Mouse (Mus musculus): Measurements from ENCODE around the gene Gm10643. TPM values are rescaled to one million over a fixed set of nuclear protein-coding genes. Genes with fewer than 3 reads are reported as not detected.

The Gm10643 gene
- total RNA-seq (2015; ENCODE audit: low replicate concordance) (1.1 TPM in 1 of 2 replicates, not detected in the other), total RNA-seq (2017; ENCODE audit: low replicate concordance) (0.77 and 1.2 TPM in 2 replicates)

DNA sequence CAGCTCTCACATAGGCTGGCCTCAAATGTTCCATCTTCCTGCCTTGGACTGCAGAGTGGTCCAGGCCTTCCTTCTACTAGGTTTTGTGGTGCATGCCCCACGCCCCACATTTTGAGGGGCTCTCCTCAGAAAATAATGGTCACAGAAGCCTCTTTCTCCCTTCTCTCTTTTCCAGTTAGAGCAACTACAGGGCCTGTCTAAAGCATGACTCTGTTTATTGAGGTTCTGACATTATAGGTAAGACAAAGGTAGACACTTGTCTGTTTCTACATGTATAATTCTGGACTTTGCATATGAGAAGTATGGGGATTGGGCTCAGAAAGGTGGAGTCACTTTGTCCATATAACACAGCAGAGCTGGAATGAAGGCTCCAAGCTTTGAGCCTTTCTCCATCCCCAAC lies at the start of gene Gm10643:
Gene Gm10643 (minus strand): TSS at position 101 of the 400 bp plus-strand sequence.
- ATAC-seq (replicated peaks; ENCODE audit: low FRiP score, poor library complexity, severe bottlenecking) = no peak

DNA sequence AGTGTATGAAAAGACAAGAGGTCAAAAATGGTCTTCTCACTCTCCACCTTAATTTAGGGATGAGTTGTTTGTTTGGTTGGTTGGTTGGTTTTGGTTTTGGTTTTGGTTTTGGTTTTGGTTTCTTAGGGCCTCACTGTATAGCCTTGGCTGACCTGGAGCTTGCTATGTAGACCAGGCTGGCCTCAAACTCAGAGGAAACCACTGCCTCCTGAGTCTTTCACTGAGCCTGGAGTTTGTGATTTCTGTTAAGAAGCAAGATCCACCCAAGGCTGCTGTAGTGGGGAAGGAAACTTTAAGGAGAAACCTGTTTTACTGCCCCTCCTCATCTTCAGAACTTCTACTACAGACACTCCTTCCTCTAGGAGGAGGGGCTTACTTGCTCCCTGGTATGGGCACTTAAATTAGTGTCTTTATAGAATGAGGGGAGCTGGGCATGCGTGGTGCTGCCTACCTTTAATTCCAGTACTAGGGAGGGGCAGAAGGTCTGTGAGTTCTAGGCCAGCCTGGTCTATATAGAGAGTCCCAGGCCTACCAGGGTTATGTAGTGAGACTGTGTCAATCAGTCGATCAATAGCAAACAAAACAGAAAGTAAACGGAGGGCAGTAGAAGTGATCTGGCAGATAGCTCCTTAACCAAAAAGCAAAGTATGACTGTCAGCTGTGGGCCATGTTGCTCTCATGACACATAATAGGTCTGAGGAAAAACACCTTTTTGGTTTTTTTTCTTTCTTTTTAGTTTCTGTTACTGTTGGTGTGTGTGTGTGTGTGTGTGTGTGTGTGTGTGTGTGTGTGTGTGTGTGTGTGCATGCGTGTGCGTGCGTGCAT lies 41.5 kb upstream of the Gm10643 start:
- no peak for ATAC-seq (replicated peaks; ENCODE audit: low FRiP score, poor library complexity, severe bottlenecking)

DNA sequence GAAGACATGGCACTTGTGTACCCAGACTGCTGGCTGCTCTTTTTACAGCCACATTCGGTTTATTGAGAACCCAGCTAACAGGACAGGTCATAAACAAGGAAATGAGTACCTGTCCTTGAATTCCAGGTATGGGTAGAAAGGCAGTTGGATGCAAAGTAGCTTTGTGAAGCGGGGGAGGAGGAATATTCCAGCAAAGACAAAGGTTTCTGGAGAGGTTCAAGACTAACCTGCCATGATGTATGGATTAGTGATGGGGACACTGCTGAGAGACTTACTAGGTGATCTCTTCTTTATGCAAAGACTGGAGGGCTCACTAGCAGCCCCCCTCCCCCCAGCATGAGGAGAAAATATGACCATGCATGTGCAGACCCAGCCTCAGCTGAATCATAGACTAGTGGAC lies 40.7 kb upstream of the Gm10643 start:
- ATAC-seq (replicated peaks; ENCODE audit: low FRiP score, poor library complexity, severe bottlenecking) = no peak

DNA sequence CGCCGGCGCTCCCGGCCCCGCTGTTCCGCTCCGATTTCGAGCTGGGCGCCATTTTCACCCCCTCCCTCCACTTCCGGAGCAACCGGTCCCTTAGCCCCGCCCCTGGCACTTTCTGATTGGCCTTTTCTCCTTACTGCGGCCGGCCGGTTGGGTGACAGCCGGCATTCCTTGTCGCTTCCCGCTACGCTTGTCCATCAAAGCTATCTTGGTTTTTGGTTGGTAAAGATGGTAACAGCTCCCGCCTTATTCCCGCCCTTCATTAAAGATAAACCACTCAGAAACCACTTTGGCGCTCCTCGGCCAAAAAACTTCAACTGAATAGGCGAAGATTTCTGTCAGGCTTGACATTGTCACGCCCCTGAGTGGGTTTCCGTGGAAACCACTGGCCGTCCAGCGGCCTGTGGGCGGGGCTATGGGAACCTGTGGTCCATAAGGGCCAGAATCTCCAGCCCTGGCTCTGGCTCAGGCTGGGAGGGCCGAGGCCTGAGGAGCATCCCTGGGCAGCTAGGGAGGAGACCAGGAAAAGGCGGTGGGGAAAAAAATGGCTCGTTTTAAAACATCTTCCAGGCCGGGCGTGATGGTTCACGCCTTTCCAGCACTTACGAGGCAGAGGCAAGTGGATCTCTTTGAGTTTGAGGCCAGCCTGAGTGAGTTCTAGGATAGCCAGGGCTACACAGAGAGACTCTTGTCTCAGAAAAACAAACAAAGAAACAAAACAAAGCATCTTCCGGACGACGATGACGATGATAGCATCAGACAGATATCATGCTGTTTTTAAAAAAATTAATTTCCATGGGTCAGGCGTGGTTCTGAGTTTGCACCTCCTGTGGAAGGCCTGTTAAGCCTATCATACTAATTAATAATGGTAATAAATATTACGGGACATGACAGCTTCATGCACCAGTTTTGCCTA lies 40.0 kb upstream of the Gm10643 start, which contains the start of gene Dcaf15:
Gene Dcaf15 (minus strand): TSS at position 72 of the 913 bp plus-strand sequence.
- ATAC-seq (replicated peaks; ENCODE audit: low FRiP score, poor library complexity, severe bottlenecking) = peak; percentile 96

DNA sequence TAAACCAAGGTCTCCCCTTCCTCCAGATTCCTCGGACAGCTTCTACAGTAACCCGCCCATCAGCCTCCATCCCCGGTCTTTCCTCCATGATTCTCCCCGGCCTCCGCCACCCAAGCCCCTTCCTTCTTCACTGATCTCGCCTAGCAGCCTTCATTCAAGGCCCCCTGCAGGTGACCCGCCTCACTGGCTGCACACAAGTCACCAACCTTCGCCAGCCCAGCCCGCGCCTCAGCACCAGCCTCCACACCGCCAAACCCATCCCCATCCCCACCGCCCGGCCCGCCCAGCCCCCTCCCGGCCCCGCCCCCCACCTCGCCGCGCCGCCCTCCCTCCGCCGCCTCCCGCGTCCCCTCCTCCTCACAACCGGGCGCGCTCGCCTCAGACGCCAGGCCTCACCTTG lies 39.3 kb upstream of the Gm10643 start:
- ATAC-seq (replicated peaks; ENCODE audit: low FRiP score, poor library complexity, severe bottlenecking) = peak; percentile 44

DNA sequence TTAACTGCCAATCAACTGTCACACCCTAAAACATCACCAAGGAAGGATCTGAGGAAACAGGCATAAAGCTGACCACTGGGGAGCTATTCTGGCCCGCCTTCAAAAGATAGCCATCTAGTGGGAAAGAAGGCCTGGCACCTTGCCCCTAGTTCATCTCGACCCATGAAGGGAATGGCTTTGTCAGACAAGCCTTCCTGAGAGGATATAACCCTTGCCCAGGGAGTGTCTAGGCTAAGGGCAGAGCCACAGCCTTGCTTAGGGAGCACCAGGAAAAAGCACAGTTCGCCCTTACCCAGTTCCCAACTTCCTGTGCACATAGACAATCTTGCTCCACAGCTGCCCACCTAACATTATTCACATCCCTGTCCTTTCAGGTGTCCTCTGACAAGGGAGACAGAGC lies 38.7 kb upstream of the Gm10643 start:
- no peak for ATAC-seq (replicated peaks; ENCODE audit: low FRiP score, poor library complexity, severe bottlenecking)

DNA sequence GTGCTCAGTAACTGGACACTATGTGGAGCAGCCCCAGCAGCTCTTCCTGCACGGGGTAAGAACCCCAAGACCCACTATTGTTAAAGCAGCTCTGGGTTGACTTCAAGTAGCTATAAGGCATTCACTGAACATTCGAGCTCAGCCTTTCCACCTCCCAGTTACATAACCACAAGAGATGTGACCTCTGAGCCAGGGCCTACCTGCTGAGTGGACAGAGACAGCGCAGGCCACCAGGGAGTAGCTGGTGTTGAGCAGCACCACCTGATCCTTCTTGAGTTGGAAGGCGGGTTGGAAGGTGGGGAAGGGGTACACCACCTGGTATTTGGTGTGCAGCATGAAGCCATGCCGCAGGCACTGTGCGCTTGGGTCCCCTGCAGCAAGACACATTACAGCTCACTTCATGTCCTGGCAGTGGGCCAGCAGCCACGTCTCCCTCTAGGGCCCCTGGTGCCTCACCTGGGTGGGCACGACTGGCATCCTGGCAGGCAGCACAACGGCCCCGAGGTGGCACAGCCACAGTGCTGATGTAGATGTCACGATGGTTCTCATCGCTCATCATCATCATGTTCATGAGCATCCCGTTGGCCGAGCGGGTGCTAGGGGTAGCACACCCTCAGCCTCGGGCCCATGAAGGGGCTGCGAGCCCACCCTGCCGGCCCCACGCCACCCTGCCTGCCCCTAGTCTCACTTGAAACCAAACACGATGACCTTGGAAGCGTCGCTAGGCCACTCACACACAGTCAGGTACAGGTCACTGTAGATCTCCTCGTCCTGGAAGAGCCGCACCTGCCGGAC lies 36.7 kb upstream of the Gm10643 start:
- ATAC-seq (replicated peaks; ENCODE audit: low FRiP score, poor library complexity, severe bottlenecking) = no peak

DNA sequence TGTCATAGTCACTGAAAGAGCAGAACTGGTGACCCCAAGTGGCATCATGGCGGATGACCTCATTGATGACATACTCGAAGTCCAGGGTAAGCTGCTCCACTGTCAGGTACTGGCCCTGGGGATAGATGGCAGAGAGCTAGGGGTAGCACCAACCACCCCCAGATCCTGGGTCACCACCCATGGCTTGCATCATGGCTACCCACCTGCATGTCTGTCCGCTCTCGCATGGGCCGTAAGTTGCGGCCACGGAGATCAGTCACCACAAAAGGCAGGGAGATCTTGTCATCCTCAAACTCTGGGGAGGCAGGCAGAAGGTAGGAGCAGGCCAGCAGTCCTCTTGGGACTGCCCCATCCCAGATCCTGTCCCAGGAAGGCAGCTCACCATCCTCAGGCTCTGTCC lies 33.4 kb upstream of the Gm10643 start:
- ATAC-seq (replicated peaks; ENCODE audit: low FRiP score, poor library complexity, severe bottlenecking) = no peak

DNA sequence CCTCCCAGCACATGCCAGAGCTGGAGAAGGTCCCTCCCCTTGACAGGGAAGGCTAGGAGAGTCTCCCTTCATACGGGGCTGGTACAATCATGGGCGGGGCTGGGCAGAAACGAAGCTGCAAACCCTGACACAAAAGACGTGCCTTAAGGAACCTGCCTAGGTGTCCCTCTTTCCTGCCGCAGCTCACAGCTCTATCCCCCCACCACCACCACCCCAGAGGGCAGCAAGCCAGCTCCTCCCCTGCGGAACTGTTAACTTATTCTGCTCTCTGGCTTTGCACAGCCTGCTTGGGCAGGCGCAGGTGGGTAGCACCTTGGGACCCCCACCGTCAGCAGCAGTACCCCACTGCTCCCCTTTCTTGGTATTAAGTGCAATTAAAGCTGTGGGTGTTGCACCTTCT lies 31.1 kb upstream of the Gm10643 start:
- no peak for ATAC-seq (replicated peaks; ENCODE audit: low FRiP score, poor library complexity, severe bottlenecking)

DNA sequence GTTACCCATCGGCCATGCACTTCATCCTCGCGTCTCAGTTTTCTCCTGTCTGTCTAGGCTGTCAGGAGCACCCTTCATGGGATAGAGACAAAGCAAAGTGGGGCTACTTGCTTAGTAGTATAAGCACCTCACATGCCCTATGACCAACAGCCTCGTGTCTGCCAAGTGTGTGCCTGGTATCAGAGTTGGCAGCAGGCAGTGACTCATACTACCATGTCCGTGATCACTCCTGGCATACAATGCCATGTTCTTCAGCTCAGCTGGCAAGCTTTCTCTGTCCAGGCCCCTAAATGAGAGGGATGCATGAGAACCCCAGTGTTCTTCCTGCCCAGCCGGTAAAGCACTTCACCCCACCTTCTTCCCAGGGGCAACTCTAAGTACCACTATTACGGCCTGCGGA lies 25.6 kb upstream of the Gm10643 start:
- no peak for ATAC-seq (replicated peaks; ENCODE audit: low FRiP score, poor library complexity, severe bottlenecking)

DNA sequence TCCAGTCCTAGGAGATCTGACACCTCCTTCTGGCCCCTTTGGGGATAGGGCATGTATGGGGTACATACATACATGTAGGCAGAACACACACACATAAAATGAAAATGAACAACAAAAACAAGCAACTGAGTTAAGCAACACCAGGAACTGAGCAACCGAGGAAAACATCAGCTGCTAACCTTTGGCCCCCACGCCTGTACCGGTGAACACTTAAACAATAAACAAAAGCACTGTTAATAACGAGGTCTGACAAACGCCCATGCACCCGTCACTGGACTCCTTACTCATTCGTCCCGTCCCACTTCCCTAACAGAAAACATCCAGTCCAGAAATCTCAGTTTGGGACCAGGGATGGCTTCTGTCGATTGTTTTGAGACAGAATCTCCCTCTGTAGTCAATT lies 24.3 kb upstream of the Gm10643 start:
- no peak for ATAC-seq (replicated peaks; ENCODE audit: low FRiP score, poor library complexity, severe bottlenecking)

DNA sequence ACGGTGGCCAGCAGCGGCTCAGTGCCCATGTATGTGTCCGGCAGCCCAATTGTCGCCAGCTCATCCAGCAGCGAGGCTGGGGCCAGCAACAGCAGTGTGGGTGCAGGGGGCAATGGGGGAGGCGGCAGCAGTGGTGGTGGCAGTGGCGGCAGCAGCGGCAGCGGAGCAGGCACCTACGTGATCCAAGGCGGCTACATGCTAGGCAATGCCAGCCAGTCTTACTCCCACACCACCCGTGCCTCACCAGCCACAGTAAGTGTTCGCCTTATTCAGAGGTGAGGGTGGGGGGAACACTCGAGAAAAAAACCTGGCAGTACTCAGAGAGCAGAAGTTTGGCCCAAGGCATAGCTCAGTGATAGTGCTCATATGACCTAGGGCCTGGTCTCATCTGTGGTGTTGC lies 22.9 kb upstream of the Gm10643 start:
- no peak for ATAC-seq (replicated peaks; ENCODE audit: low FRiP score, poor library complexity, severe bottlenecking)

DNA sequence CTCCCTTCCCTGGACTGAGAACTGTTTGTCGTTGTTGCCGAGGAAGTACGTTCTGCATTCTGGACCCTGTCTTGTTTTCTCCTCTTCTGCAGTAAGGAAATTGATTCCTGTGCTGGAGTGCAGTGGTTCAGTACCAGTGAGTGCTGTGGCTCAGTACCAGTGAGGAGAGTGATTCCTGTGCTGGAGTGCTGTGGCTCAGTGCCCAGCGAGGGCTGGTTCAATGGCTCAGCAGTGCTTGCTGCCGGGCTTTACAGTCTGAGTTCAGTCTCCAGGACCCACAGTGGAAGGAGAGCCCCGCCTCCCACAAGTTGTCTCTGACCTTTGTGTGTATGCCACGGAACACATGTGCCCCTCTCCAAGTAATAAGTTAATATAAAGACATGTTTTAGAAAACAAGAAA lies 22.2 kb upstream of the Gm10643 start:
- ATAC-seq (replicated peaks; ENCODE audit: low FRiP score, poor library complexity, severe bottlenecking) = no peak

DNA sequence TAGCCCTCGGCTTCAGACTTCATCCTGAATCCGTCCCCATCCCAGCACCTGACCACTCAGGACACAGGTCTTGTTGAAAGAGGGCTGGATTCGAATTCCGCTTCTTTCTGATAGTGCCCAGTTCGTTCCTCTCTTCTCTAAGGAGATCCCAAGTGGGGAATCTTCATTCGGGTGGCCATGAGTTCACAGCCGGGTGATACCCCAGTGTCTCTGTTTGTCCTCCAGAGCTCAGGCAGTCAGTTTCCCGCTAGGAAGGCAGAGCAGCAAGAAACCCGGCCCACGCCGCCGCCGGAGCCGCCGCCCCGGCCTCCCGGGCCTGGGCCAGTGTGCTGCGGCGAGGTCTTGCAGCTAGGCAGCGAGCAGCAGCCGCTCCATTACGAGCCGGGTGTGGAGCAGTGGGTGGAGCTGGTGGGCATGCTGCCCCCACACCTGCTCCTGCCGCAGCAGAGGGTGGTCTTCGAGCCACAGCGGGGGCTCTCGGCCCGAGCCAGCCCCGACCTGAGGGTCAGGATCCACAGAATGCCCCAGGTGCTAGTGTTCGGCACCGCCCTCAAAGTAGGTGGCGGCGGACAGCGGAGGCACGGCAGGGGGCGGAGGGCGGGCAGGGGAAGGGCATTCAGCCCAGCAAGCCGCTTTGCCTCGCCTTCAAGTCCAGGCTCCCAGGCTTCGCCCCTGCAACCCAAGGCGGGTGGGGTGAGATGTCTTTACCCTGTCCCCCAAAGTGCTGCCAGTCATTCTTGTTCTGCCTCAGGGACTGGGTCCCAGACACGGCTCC lies 19.6 kb upstream of the Gm10643 start:
- no peak for ATAC-seq (replicated peaks; ENCODE audit: low FRiP score, poor library complexity, severe bottlenecking)

DNA sequence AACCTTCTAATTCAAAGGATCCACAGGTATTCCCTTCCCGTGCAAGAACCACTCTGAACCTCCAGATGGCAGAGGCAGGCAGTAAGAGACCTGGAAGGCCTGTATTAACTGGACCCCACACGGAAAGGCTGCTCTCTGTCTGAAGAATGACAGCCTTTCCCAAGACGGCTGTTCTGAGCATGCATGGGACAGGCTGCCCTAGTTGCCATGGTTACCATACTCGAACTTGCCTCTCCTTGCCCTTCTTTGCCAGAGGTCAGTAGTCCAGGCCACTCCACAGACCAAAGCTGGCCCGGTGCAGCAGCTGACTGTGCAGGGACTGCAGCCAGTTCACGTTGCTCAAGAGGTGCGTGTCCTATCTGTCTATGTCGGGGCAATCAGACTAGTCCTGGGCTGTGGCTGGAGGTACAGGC lies 18.9 kb upstream of the Gm10643 start:
- ATAC-seq (replicated peaks; ENCODE audit: low FRiP score, poor library complexity, severe bottlenecking) = no peak

DNA sequence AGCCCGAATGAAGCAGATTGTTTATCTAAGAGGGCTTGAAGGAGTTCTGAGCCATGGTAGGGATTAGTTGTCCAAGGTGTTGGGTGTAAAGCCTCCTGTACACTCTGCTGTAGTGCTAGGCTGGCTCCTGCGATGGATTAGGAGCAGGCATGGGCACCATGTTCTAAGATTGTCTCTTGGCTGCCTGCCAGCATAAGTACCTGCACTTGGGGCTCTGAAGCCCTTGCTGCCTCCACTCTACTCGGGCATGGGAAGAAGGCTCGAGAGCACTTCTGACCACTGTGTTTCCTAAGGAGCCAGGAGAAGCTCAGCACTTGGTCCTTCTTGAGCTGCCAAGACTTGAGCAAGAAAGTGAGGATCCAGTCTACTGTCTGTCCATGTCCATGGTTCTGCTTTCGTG lies 14.3 kb upstream of the Gm10643 start:
- ATAC-seq (replicated peaks; ENCODE audit: low FRiP score, poor library complexity, severe bottlenecking) = no peak

DNA sequence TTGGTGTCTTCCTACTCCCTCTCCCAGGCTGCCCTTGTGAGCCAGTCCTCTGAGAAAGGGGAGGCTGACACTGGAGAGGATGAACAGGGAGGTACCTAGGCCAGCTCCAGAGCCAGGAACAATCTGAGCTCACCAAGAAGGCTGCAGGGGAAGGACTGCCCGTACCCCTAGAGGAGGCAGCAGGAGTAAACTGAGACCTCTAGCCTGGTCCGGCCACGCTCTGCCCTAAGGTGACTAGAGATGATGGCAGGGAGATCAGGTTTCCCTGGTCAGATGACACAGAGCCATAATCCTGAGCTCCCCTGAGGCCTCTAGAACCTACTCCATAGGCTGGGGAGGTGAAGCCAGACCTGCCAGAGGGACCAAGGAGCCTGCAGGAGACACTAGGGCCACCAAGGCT lies 11.9 kb upstream of the Gm10643 start:
- ATAC-seq (replicated peaks; ENCODE audit: low FRiP score, poor library complexity, severe bottlenecking) = no peak

DNA sequence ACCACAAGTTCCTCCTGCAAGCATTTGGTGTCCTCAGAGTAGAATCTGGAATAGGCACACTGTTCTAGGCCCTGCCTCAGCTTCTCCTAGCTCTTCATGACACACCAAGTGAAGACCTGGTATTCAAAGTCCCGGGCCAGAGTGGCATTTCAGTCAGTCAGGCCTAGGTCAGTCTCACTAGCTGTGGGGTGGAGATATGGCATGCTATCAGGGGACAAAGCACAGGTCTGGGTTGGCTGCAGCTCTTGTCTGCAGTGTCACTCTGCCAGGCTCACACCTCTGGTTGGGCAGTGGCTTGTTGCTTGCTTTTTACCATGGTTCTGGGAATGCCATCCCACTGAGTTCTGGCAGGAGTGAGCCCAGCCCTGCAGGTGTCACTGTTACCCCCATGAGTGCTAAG lies 11.5 kb upstream of the Gm10643 start:
- ATAC-seq (replicated peaks; ENCODE audit: low FRiP score, poor library complexity, severe bottlenecking) = no peak

All from erythroid progenitor cell, adult 5-6 weeks (primary cell).